Mouse (Mus musculus) cerebellum, postnatal 4 days (tissue): ENCODE data around the gene Rbm47.

Source experiments
- DNase-seq, 2 experiments: peaks; one replicate each; pipeline ENCODE4 v3.0.0; 2022; ENCODE audit warnings: low spot score in 2 of 2, mixed read lengths in 1 of 2

The Rbm47 gene

DNA sequence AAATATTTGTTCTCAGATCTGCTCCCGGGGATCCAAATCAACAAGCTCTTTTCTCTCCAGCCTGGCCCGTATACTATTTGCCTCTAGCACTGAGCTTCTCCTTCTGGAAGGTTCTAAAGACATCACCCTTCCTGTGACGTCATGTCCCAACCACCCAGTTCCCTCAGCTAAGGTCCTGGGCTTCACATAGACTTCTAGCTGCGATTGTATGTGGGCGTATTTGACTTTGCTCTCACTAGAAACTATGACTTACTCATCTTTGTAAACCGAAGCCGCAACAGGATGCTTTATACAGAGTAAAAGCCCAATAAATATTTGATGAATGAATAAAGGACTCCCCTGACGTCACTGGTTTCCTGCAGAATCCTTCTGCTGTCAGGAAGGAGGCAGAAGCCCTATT is 7.2 kb downstream of the Rbm47 start:
- DNase-seq = no peak

DNA sequence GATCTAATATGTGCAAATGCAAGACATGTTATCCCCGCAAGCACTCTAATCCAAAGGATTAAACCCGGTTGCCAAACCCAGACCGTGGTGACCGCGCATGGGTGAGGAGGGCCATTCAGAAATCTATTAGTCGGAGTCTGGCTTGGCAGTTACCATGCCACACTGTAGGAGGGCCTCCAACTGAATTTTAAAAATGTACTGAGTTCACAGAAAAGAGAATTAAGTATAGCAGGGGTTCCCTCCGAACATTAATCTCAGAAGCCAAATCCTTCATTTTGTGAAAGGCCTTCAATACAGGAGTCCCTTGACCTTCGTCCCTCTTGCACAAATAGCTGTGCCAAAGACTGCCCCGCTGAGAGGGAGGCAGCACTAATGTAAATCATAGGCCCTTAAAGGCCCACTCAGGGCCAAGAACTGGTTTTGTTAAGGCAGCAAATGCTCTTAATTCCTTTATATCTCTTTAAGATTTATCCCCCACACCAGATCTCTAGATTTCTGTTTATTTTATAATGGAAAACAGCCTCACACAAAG is 16.4 kb downstream of the Rbm47 start:
- DNase-seq = no peak

DNA sequence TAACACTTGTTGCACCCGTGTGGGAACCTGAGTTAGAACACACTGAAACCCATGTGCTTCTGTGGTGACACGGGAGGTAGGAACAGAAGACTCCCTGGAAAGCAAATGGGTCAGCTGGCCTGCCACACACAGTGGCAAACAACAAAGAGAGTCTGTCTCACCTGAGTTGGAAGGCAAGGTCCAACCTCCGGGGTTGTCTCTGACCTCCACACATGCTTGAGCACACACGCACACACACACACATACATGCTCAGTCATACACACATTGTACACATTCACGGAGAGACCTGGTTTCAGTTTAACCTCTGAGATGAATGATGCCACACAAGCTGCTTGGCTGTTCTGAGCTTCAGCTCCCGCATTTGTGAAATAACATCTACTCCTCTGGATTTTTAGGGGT is 18.3 kb downstream of the Rbm47 start:
- DNase-seq = no peak

DNA sequence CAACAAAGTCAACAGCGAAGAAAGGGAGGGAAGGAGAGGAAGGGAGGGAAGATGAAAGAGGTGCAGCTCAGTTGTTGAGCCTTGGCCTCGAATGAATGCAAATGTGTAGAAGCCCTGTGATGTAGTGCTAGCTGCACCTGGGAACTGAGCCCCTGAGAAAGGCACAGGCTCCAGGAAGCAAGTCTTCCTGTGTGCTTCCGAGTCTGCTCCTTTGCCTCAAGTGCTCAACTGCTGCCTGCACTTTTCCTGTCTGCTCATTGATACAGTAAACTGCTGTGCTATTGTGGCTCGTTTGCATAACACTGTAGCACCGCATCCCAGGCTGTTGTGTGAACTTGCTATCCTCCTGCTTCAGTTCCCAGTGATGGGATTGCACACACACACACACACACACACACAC is 19.4 kb downstream of the Rbm47 start:
- DNase-seq = no peak

DNA sequence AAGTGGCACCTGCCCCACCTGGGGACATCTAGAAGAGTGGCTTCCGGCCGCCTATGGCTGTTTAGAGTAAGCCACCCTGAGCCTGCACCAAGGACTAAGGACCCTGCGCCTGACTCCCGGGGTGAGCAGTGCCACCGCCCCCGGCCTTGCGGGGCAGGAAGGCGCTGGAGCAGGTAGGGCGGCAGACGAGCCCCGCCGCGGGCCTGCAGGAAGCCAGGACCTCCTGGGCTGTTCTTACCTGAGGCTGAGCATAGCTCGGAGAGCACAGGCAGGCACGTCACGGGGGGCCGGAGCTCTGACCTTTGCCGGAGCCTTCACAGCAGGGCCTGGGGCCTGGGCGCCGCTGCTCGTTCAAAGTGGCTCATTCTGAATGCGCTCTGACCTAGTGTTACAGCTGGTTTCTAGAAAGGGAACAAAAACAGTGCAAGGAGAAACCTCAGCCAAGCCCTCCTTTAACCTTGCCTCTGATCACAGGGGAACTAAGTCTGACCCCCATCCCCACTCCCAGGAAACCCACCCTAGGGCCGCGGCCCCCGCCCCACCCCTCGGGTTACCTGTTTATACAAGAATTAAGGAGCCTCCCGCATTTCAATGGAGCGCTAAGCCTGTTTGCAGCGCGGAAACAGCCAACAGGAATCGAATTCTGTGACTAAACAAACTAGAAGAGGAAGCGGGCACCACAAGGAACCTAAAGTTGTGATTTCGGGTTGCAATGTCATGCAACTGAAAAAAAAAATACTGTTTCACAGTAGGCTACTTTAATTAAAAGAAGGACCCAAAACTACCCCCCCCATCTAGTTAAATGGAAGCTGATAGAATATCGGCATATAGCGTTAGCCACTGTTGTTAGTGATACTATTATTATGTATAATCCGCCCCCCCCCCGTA is 21.4 kb downstream of the Rbm47 start:
- DNase-seq = no peak

DNA sequence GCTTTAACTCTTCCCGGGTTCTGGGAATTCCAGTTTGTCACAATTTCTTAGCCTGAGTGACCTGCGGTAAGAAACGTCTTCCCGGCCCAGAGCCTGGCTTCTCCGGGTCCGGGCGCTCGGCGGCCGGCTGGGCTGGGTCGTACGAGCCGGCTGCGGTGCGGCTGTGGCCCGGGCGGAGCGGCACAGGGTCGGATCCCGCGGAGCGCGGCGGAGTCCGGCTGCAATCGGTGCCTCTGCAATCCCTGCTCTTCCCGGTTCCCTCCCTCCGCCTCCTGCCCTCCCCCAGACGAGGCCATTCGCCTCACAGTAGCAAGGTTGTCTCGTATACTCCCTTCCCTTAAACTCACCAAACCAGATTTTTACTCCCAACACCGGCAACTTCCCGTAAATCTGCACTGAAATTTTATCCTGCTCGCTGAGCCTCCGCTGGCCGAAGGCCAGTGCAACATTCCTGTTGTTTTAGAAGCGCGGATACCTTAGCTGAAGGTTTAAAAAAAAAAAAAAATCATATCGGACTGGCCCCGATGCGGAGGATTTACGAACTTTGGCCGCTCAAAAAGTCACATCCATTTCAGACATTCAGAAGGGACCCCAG is 22.1 kb downstream of the Rbm47 start:
- peak in 1 of 2 experiments; percentile 21 for DNase-seq

DNA sequence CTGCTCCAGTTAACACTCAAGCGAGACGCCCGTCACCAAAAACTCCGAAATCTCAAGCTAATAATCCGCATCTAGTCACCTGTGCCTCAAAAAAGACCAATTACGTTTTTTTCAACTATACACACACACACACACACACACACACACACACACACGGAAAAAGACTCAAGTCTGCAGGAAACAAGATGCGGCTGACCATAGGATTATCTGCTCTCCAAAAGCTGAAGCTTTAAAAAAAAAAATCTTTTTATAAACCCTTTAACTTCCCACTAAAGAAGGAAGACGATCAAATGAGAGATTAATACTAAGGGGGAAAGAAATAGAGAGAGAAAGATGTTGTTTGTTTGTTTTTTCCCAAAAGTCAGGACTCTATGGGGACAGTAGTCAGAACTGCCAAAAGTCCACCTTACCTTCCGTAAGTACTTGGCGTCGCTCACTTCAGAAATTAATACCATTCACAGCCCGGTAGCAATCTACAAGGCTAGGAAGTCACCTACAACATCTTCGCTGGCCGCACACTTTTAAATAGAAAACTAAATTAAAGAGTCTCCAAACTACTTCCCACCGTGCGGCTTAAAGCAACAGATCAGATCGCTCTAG is 22.7 kb downstream of the Rbm47 start:
- no peak for DNase-seq

DNA sequence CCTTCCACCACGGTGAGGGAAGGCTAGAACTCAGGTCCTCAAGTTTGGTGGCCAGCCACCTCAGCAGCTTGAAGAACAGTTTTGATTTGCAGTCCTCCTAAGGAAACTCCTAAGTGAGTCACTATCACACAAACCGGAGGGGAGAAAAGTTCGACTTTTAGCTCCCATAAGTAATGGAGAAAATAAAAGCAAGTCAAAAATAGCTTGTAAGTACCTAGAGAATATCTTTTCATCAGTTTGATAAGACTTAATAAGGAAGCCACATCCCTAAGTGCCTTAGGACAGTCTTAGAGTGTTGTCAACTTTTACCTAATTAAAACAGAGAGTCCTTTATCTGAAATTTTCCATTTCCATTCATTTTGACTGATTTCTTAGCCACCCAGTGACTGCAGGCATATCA is 23.3 kb downstream of the Rbm47 start:
- no peak for DNase-seq

DNA sequence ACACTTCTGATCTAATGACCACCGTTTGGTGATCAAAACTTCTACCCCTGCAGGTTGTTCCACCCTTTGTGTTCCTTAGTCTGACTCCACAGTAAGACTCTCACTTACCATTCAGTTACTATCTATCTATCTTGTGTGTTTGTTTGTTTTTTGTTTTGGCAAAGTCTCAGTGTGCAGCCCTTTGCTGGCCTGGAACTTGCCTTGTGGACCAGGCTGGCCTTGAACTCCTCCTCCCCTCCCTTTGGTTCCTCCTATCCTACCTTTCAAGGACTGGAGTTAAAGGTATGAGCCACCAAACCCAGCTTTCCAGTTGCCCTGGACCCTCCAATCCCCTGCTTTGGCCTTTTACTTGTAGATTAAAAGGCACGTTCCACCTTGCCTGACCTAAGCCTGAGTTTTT is 23.8 kb downstream of the Rbm47 start:
- no peak for DNase-seq

DNA sequence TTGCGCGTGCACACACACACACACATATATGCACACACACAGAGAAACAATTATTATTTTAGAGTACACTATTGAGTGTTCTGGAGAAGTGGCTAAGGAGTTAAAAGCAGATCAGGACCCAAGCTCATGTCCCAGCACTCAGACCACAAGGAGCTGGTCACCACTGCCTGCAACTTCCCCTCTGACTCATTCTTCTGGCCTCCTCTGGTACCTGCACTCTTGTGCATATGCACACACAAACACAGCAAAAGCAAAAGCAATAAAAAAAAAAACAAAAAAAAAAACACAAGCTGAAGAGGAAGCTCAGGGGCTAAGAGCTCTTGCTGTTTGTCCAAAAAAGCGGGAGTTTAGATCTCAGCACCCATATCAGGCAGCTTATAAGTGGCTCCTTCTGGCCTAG is 25.6 kb downstream of the Rbm47 start:
- no peak for DNase-seq

DNA sequence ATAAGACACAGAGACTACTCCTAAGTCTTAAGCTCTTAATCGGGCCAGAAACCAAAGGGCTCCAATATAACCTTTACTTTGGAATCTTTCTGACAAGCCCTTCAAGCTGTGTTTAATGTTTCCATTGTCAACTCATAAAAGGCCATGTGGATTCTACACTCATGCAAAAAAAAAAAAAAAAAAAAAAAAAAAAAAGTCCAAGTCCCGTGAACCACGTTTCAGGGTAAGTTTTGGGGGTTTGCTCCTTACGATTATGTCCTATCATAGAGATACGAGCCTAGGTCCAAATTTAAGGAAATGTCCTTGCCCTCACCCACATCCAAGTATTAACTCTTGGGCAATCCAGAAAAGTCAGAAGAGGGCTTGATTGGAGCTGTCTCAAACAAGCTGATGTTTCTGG is 27.3 kb downstream of the Rbm47 start:
- no peak for DNase-seq

DNA sequence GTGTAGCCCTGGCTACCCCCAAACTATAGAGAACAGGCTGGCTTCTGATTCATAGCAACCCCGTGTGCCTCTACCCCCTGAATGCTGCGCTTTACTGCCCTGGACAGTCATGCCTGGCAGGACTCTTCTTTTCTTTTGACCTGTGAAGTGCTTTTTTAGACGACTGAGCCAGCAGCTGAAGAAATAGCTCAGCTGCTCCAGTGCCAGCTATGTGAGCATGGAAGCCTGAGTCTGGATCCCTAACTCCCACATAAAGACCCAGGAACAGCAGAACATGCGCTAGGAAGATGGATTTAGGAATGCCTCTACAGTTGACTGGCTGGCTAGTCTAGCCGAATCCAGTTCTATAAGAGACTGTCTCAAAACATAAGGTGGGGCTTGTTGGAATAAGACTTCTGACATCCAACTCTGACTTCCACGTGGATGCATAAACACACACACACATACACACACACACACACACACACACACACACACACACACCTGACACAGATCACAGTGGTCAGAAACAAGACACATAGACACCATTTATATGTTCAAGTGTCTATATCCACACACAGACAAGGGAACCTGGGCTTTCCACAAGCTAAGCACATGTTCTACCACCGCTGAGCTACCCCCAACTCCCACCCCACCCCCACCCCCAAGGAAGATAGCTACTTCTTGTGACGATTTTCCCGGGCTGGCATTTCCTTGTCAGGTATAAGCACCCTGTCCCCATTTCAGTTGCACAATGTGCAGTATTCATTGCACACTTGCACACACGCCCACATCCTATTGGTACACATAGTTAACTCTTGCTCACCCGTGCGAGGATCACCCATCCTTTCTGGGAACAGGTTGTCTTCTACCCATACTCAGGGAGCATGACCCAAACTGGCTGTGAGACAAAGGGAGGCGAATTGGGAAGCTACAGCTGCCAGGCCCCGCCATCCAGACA is 29.6 kb downstream of the Rbm47 start:
- no peak for DNase-seq

DNA sequence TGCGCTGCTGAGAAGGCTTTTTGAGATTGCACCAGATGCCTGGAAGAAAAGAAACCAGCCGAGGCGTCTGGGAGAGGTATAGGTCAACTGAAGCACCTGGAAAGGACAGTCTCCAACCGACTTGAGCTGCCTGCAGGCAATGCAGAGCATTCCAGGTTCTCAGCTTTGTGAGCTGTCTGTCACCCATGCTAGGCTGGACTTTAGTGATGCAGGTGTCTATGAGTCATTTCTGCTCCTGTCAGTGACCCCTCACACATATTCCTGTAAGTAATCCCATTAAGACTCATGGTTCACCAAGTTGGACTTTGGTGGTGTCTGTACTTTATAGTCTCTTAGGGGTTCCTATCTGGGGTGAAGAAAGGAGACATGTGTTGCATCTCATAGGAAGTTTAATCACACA is 31.4 kb downstream of the Rbm47 start:
- no peak for DNase-seq

DNA sequence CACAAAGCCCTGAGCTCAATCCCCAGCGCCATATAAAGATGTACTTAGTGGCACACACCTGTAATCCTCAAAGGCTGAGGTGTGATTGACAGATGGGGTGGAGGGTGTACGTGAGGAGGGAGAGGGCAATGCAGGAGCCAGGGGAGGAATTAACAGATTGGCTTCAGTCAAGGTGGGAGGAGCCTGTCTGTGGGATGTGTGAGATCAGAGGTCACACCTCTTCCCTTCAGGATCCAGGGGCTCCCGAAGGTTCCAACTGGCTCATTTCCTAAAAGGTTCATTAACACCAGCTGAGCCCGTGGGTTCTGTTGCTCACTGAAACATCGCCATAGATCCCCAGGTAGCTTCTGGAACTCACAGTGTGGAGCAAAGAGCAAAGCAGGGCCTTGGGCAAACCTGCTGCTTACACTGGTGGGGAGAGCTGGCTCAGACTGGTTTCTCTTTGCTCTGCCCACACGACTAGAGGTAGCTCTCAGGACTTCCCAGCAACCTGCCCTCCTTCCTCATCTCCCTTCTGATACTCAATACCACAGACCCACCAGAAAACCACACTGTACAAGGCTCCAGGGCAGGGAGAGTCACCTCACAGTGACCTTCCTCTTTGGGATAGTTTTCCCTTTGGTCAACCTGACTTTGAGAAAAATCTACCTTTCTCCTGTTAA is 33.2 kb downstream of the Rbm47 start:
- DNase-seq = no peak

DNA sequence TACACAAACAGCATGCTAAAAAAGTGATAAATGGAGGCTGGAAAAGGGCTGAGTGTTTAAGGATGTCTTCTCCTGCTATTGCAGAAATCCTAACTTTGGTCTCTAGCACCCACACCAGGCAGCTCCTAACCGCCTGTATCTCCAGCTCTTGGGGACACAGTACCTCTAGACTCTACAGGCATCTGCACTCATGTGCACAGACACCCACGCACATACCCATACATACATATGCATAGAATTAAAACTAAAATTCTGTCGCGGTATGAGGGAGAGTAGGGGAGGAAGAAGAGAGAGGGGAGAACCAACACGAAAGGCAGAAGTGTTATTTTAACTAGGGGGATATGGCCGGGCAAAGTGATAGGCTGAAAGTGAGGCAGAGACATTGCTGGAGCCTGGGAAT is 33.7 kb downstream of the Rbm47 start:
- no peak for DNase-seq

DNA sequence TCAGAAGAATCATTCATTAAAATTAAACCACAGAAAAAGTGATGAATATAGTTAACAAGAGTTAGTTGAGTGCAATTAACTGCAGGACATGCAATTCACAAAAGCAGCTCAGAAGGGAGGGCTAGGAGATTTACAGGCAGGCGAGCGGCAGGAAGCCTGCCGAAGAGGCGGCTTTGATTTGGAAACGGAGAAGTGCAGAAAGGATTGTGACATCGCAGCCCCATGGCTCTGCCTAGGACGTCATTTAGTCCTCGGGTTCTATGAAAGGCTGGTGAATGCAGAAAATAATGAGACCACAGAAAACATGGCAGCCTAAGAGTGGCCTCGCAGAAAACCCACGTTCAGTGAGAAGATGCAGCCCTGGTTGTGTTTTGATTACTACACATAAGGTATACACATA is 34.3 kb downstream of the Rbm47 start:
- DNase-seq = no peak

DNA sequence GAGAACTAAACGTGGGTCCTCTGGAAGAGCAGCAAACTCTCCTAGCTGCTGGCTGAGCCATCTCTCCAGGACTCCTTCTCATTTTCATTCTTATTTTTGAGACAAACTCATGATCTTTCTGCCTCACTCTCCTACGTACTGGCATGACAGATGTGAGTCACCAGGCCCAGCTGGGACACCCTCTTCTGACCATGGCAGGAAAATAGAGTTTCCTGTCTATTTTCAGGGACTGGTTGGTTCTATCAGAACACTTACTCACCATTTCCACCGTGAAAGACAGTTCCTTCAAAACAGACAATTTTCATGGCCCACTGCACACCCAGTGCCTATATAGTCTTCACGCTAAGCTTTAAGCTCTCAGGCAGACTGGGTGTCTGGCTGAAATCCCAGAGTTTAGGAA is 35.7 kb downstream of the Rbm47 start:
- DNase-seq = no peak

DNA sequence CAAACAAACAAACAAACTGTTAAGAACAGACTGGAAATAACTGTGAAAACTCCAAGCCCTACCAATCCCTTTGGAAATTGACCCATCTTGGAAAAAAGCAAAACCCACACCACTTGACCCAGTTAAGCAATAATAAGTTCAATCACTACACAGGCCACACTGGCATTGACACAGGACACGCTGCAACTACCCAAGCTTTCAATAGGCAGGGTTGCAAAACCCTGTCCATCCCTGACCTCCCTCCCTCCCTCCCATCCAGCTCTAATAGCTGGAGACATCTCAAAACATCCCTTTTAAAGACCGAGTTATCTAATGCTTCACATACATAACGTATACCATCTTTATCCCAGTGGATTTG is 37.1 kb downstream of the Rbm47 start:
- DNase-seq = no peak

DNA sequence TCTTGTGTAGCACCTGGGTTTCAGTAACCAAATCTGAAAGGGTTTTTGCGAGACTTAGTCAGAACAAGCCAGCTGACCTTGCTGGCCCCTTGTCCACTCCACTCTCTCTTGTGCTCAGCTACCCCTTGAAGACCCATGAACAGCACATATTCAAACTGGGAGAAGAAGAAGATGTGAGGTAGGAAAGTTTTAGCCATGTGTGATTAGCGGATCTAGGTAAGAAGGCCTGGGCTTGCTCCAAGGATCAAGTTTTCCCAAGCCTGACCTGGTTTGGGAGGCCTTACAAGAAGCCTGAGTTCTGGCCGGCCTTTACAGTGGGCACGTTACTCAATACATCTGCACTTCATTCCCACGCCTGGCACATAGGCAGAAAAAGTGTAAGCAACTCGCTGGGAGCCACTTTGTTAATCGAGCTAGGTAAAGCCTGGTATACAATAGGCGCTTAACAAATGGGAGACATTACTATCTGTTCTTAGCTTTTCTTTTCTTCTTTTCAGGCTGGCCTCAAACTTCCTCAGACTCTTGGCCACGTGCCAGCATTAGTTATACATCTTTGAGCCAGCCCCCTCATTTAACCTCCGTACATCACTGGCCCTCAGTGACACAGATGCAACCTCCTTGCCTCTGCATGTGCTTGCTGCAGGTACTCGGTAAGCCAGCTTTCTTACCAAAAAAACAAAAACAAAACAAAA is 37.6 kb downstream of the Rbm47 start:
- DNase-seq = no peak

DNA sequence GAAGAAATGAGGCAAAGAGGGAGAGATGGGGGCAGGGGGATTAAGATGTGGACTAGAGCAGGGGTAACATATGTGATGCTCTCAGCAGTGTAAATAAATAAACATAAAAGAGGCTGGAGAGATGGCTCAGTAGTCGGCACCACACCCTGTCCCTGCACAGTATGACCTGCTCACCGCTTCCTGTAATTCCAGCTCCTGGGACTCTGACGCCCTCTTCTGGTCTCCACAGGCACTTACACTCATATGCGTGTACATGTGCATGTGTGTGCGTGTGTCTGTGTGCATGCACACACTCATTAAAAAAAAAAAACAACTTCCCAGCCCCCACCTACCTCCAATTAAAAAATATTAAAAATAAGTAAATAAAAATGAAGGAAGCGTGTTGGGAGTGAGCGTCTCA is 38.3 kb downstream of the Rbm47 start:
- no peak for DNase-seq

DNA sequence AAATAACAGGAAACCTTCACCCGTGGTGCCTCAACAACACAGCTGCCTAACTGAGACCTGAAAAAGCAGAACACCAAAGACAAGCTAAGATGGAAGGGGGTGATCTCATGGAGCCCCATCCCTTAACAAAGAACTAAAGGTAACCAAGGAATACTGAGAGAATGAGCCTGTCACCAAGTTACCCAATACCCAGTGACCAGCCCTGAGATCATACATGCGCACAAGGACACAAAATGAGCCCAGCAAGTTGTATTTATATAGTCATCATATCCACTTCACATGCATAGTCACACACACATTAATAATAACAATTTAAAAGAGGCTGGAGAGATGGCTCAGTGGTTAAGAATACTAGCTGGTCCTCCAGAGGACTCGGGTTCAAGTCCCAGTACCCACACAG is 44.0 kb downstream of the Rbm47 start:
- no peak for DNase-seq
